Mouse (Mus musculus): ENCODE measurements around the gene Hyal2. TPM values are rescaled to one million over a fixed set of nuclear protein-coding genes. Genes with fewer than 3 reads are reported as not detected.

Hyal2 gene
- polyA plus RNA-seq, 1 experiment: 34.2 TPM

- no peak overlapping the region for H3K4me2 ChIP-seq (ENCODE audit: low read depth)
- H3ac ChIP-seq (ENCODE audit: control insufficient read depth, insufficient read length): no peak overlapping the region
- H3K27me3 ChIP-seq (ENCODE audit: control insufficient read depth, insufficient read depth, insufficient read length): no peaks in the 10 kb centered on the region
- H3K4me3 ChIP-seq: no peak overlapping the region
- no peak for TF ChIP-seq POLR2A (IDR thresholded peaks at IDR 0.05; ENCODE audit: insufficient read length, low read depth)
- TF ChIP-seq MAX (IDR thresholded peaks at IDR 0.05; ENCODE audit: low read depth): no peak
- no peak for TF ChIP-seq POLR2AphosphoS2 (IDR thresholded peaks at IDR 0.05; ENCODE audit: insufficient read length, low read depth)
- TF ChIP-seq USF1 (IDR thresholded peaks at IDR 0.05; ENCODE audit: low read depth): no peak
- no peak for TF ChIP-seq MYOG (IDR thresholded peaks at IDR 0.05; ENCODE audit: control insufficient read depth in 1 of 3, insufficient read depth in 1 of 3, insufficient read length in 2 of 3, low read depth in 2 of 3)
- TF ChIP-seq TCF12 (IDR thresholded peaks at IDR 0.05; ENCODE audit: insufficient read depth, poor library complexity, severe bottlenecking): no peak
- no peak for TF ChIP-seq CEBPB (IDR thresholded peaks at IDR 0.05; ENCODE audit: insufficient read depth, poor library complexity, severe bottlenecking)
- no peak for TF ChIP-seq REST (IDR thresholded peaks at IDR 0.05; ENCODE audit: insufficient read depth, insufficient read length)
- no peak for TF ChIP-seq E2F4 (IDR thresholded peaks at IDR 0.05; ENCODE audit: insufficient read depth)
- no peak for TF ChIP-seq SRF (IDR thresholded peaks at IDR 0.05; ENCODE audit: control insufficient read depth, insufficient read length, low read depth)
- TF ChIP-seq MYOD1 (IDR thresholded peaks at IDR 0.05; ENCODE audit: control insufficient read depth in 1 of 3, insufficient read length in 2 of 3, low read depth in 2 of 3): no peak
- TF ChIP-seq TCF3 (IDR thresholded peaks at IDR 0.05; ENCODE audit: insufficient read length, low read depth): no peak
- H3K36me3 ChIP-seq (ENCODE audit: control insufficient read depth, insufficient read depth): peaks cover 7% of the 10 kb centered on the region
- H3K79me2 ChIP-seq (ENCODE audit: control insufficient read depth, insufficient read depth): no peaks in the 10 kb centered on the region
Measured at GRCm38 (mm10) chr9:107600745-107601144, 33.0 kb downstream of the Hyal2 start.

- Histone ChIP-seq H3K4me3 (no peak overlapping the region), H3K27me3 (ENCODE audit: control insufficient read depth, insufficient read depth, insufficient read length) (no peaks in the 10 kb centered on the region), H3K79me2 (ENCODE audit: control insufficient read depth, insufficient read depth) (no peaks in the 10 kb centered on the region), H3K36me3 (ENCODE audit: control insufficient read depth, insufficient read depth) (peaks cover 7% of the 10 kb centered on the region), H3ac (ENCODE audit: control insufficient read depth, insufficient read length) (no peak overlapping the region), H3K4me2 (ENCODE audit: low read depth) (no peak overlapping the region)
- no peak for TF ChIP-seq TCF3 (IDR thresholded peaks at IDR 0.05; ENCODE audit: insufficient read length, low read depth)
- TF ChIP-seq POLR2A (IDR thresholded peaks at IDR 0.05; ENCODE audit: insufficient read length, low read depth): no peak
- TF ChIP-seq TCF12 (IDR thresholded peaks at IDR 0.05; ENCODE audit: insufficient read depth, poor library complexity, severe bottlenecking): no peak
- no peak for TF ChIP-seq MYOG (IDR thresholded peaks at IDR 0.05; ENCODE audit: control insufficient read depth in 1 of 3, insufficient read depth in 1 of 3, insufficient read length in 2 of 3, low read depth in 2 of 3)
- no peak for TF ChIP-seq USF1 (IDR thresholded peaks at IDR 0.05; ENCODE audit: low read depth)
- no peak for TF ChIP-seq POLR2AphosphoS2 (IDR thresholded peaks at IDR 0.05; ENCODE audit: insufficient read length, low read depth)
- TF ChIP-seq E2F4 (IDR thresholded peaks at IDR 0.05; ENCODE audit: insufficient read depth): no peak
- no peak for TF ChIP-seq SRF (IDR thresholded peaks at IDR 0.05; ENCODE audit: control insufficient read depth, insufficient read length, low read depth)
Measured at GRCm38 (mm10) chr9:107601275-107601674, 33.5 kb downstream of the Hyal2 start.

- Histone ChIP-seq H3K27me3 (ENCODE audit: control insufficient read depth, insufficient read depth, insufficient read length) (no peaks in the 10 kb centered on the region), H3K4me3 (no peak overlapping the region), H3K4me2 (ENCODE audit: low read depth) (peak overlapping the region; percentile 46), H3K36me3 (ENCODE audit: control insufficient read depth, insufficient read depth) (peaks cover 7% of the 10 kb centered on the region), H3ac (ENCODE audit: control insufficient read depth, insufficient read length) (no peak overlapping the region), H3K79me2 (ENCODE audit: control insufficient read depth, insufficient read depth) (no peaks in the 10 kb centered on the region)
- no peak for TF ChIP-seq TCF12 (IDR thresholded peaks at IDR 0.05; ENCODE audit: insufficient read depth, poor library complexity, severe bottlenecking)
- TF ChIP-seq USF1 (IDR thresholded peaks at IDR 0.05; ENCODE audit: low read depth): no peak
- no peak for TF ChIP-seq MAX (IDR thresholded peaks at IDR 0.05; ENCODE audit: low read depth)
- no peak for TF ChIP-seq MYOD1 (IDR thresholded peaks at IDR 0.05; ENCODE audit: control insufficient read depth in 1 of 3, insufficient read length in 2 of 3, low read depth in 2 of 3)
- TF ChIP-seq POLR2A (IDR thresholded peaks at IDR 0.05; ENCODE audit: insufficient read length, low read depth): no peak
- TF ChIP-seq POLR2AphosphoS2 (IDR thresholded peaks at IDR 0.05; ENCODE audit: insufficient read length, low read depth): no peak
- TF ChIP-seq TCF3 (IDR thresholded peaks at IDR 0.05; ENCODE audit: insufficient read length, low read depth): no peak
- no peak for TF ChIP-seq REST (IDR thresholded peaks at IDR 0.05; ENCODE audit: insufficient read depth, insufficient read length)
- no peak for TF ChIP-seq SRF (IDR thresholded peaks at IDR 0.05; ENCODE audit: control insufficient read depth, insufficient read length, low read depth)
- TF ChIP-seq CEBPB (IDR thresholded peaks at IDR 0.05; ENCODE audit: insufficient read depth, poor library complexity, severe bottlenecking): no peak
- no peak for TF ChIP-seq E2F4 (IDR thresholded peaks at IDR 0.05; ENCODE audit: insufficient read depth)
Measured at GRCm38 (mm10) chr9:107602068-107602648, 34.4 kb downstream of the Hyal2 start.

- Histone ChIP-seq H3K4me2 (ENCODE audit: low read depth) (no peak overlapping the region), H3ac (ENCODE audit: control insufficient read depth, insufficient read length) (no peak overlapping the region), H3K79me2 (ENCODE audit: control insufficient read depth, insufficient read depth) (no peaks in the 10 kb centered on the region), H3K4me3 (no peak overlapping the region), H3K27me3 (ENCODE audit: control insufficient read depth, insufficient read depth, insufficient read length) (no peaks in the 10 kb centered on the region), H3K36me3 (ENCODE audit: control insufficient read depth, insufficient read depth) (peaks cover 7% of the 10 kb centered on the region)
- no peak for TF ChIP-seq POLR2A (IDR thresholded peaks at IDR 0.05; ENCODE audit: insufficient read length, low read depth)
- no peak for TF ChIP-seq REST (IDR thresholded peaks at IDR 0.05; ENCODE audit: insufficient read depth, insufficient read length)
- TF ChIP-seq TCF3 (IDR thresholded peaks at IDR 0.05; ENCODE audit: insufficient read length, low read depth): no peak
- no peak for TF ChIP-seq POLR2AphosphoS2 (IDR thresholded peaks at IDR 0.05; ENCODE audit: insufficient read length, low read depth)
- TF ChIP-seq CEBPB (IDR thresholded peaks at IDR 0.05; ENCODE audit: insufficient read depth, poor library complexity, severe bottlenecking): no peak
Measured at GRCm38 (mm10) chr9:107603251-107603650, 35.5 kb downstream of the Hyal2 start.

GRCm38 (mm10) chr9:107605041-107605661 lies 37.4 kb downstream of the Hyal2 start:
- TF ChIP-seq POLR2A (IDR thresholded peaks at IDR 0.05; ENCODE audit: insufficient read length, low read depth) (peak; percentile 52), SRF (IDR thresholded peaks at IDR 0.05; ENCODE audit: control insufficient read depth, insufficient read length, low read depth) (no peak), MYOG (IDR thresholded peaks at IDR 0.05; ENCODE audit: control insufficient read depth in 1 of 3, insufficient read depth in 1 of 3, insufficient read length in 2 of 3, low read depth in 2 of 3) (peak in 2 of 3 experiments; percentile 67 to 69), REST (IDR thresholded peaks at IDR 0.05; ENCODE audit: insufficient read depth, insufficient read length) (no peak), MYOD1 (IDR thresholded peaks at IDR 0.05; ENCODE audit: control insufficient read depth in 1 of 3, insufficient read length in 2 of 3, low read depth in 2 of 3) (peak in 1 of 3 experiments; percentile 44)
- H3K4me2 ChIP-seq (ENCODE audit: low read depth): peak overlapping the region; percentile 92
- peaks cover 7% of the 10 kb centered on the region for H3K36me3 ChIP-seq (ENCODE audit: control insufficient read depth, insufficient read depth)
- H3ac ChIP-seq (ENCODE audit: control insufficient read depth, insufficient read length): peak overlapping the region; percentile 8
- H3K27me3 ChIP-seq (ENCODE audit: control insufficient read depth, insufficient read depth, insufficient read length): no peaks in the 10 kb centered on the region
- peak overlapping the region; percentile 36 for H3K4me3 ChIP-seq
- no peaks in the 10 kb centered on the region for H3K79me2 ChIP-seq (ENCODE audit: control insufficient read depth, insufficient read depth)

All from myocyte (in vitro differentiated cells).